ENCODE assay signal across 8 mouse cellular contexts in genomic region chr11:113747056-113747455, GRCm38 (mm10). TPM values are rescaled to one million over a fixed set of nuclear protein-coding genes. Genes with fewer than 3 reads are reported as not detected.
DNase-seq lines count a peak whose midpoint lies in the region; ATAC-seq lines count a peak whose summit lies in the region.
"Had no signal": no experiment of that assay in that cellular context is flagged by ENCODE, and none has a peak within 500 bp of the region (broad histone marks: within the 10 kb centered on the region; RNA-seq: fewer than 3 reads in every experiment).

No protein-coding gene starts in this region.

- peak overlapping the region; percentile 99; the same call in 1 of the 2 replicates for H3K27ac ChIP-seq in hindbrain, embryonic 10.5 days
- 0 out of 2 replicates have a peak overlapping the region, but pooled peaks have one; percentile 33 for H3K27ac ChIP-seq in limb, embryonic 13.5 days
- no peak overlapping the region for H3K27ac ChIP-seq in neural tube, embryonic 12.5 days

- ATAC-seq in limb, embryonic 13.5 days (ENCODE audit: low FRiP score, low read depth): no peak
- ATAC-seq in neural tube, embryonic 12.5 days (ENCODE audit: low FRiP score, low read depth): no peak
- no peak for ATAC-seq in inflammation-experienced regulatory T-cells, adult 6 months

- peaks cover 70% of the 10 kb centered on the region for H3K36me3 ChIP-seq in hindbrain, embryonic 10.5 days
- H3K36me3 ChIP-seq in limb, embryonic 13.5 days: peaks cover 45% of the 10 kb centered on the region
- H3K36me3 ChIP-seq in neural tube, embryonic 12.5 days: peaks cover 40% of the 10 kb centered on the region

- H3K4me3 ChIP-seq in hindbrain, embryonic 10.5 days: peak overlapping the region; percentile 96; the same call in 1 of the 2 replicates
- peak overlapping the region; percentile 20 for H3K4me3 ChIP-seq in limb, embryonic 13.5 days
- no peak overlapping the region for H3K4me3 ChIP-seq in neural tube, embryonic 12.5 days

- no peaks in the 10 kb centered on the region for H3K27me3 ChIP-seq in hindbrain, embryonic 10.5 days (ENCODE audit: insufficient read depth, poor library complexity, severe bottlenecking)
- no peaks in the 10 kb centered on the region for H3K27me3 ChIP-seq in limb, embryonic 13.5 days
- H3K27me3 ChIP-seq in neural tube, embryonic 12.5 days (replicated peaks): no peaks in the 10 kb centered on the region

- peak overlapping the region; percentile 93 for H3K4me2 ChIP-seq in limb, embryonic 13.5 days (replicated peaks)
- H3K4me2 ChIP-seq in neural tube, embryonic 12.5 days (replicated peaks): peak overlapping the region; percentile 74

- peak; percentile 59 for DNase-seq in adrenal gland, postnatal 14 days
- DNase-seq in embryo, embryonic 10 days (ENCODE audit: low spot score): peak; percentile 69
- DNase-seq in hindbrain, embryonic 10.5 days (ENCODE audit: low spot score): peak; percentile 47
- no peak for DNase-seq in B cell, adult 2 months

- 83% methylated on average over 16 of the region's 16 CpGs for WGBS in hindbrain, embryonic 10.5 days
- WGBS in limb, embryonic 13.5 days: 44% methylated on average over 16 of the region's 16 CpGs
- 74% methylated on average over 16 of the region's 16 CpGs for WGBS in neural tube, embryonic 12.5 days

- H3K4me1 ChIP-seq in hindbrain, embryonic 10.5 days (replicated peaks): peaks cover 59% of the 10 kb centered on the region
- peaks cover 38% of the 10 kb centered on the region for H3K4me1 ChIP-seq in limb, embryonic 13.5 days
- H3K4me1 ChIP-seq in neural tube, embryonic 12.5 days: peaks cover 48% of the 10 kb centered on the region

- peaks cover 8% of the 10 kb centered on the region; the same call in 1 of the 2 replicates for H3K9me3 ChIP-seq in hindbrain, embryonic 10.5 days
- peaks cover 4% of the 10 kb centered on the region; the same call in 1 of the 2 replicates for H3K9me3 ChIP-seq in limb, embryonic 13.5 days
- no peaks in the 10 kb centered on the region; the same call in 1 of the 2 replicates for H3K9me3 ChIP-seq in neural tube, embryonic 12.5 days

- peak overlapping the region; percentile 36; the same call in 1 of the 2 replicates for H3K9ac ChIP-seq in limb, embryonic 13.5 days
- no peak overlapping the region for H3K9ac ChIP-seq in neural tube, embryonic 12.5 days

RNA-seq across cellular contexts. Expression of gene Cdc42ep4, which starts 4.6 kb away (rescaled TPM):
- 76.8 and 82.7 TPM in 2 replicates for total RNA-seq in adrenal gland, postnatal 14 days (2021)
- polyA plus RNA-seq in hindbrain, embryonic 10.5 days (2016; fragmentation: Nextera tagmentation; extraction: Ambion mirVana): 114 and 120 TPM in 2 replicates
- 96.6 and 102 TPM in 2 replicates for polyA plus RNA-seq in limb, embryonic 13.5 days (2015; fragmentation: Nextera tagmentation; extraction: Ambion mirVana)
- polyA plus RNA-seq in neural tube, embryonic 12.5 days (2016; fragmentation: Nextera tagmentation; extraction: Ambion mirVana): 95.8 TPM in 2 replicates
- polyA plus RNA-seq in inflammation-experienced regulatory T-cells, adult 6 months (2017; shearing (Covaris generic)): 1 to 10 TPM; 1.2 to 2.9 (median 1.5) TPM

RNA-seq across cellular contexts. Expression of gene Cpsf4l, which starts 37.2 kb away (rescaled TPM):
- 1.5 and 2.5 TPM in 2 replicates for total RNA-seq in adrenal gland, postnatal 14 days (2021)
- polyA plus RNA-seq in hindbrain, embryonic 10.5 days (2016; fragmentation: Nextera tagmentation; extraction: Ambion mirVana): 0.47 and 1.1 TPM in 2 replicates
- 0.37 and 0.70 TPM in 2 replicates for polyA plus RNA-seq in limb, embryonic 13.5 days (2015; fragmentation: Nextera tagmentation; extraction: Ambion mirVana)
- 0.38 and 0.59 TPM in 2 replicates for polyA plus RNA-seq in neural tube, embryonic 12.5 days (2016; fragmentation: Nextera tagmentation; extraction: Ambion mirVana)
- polyA plus RNA-seq in inflammation-experienced regulatory T-cells, adult 6 months (2017; shearing (Covaris generic)): not detected
- total RNA-seq: gastrocnemius, postnatal 4 days had no signal

Comparison
In these comparisons a context has a peak if more than half of its experiments do, and no peak if none do; other contexts are left out.
1. DNase-seq: peak in adrenal gland, postnatal 14 days (single experiment), embryo, embryonic 10 days (single experiment) and hindbrain, embryonic 10.5 days (single experiment); none in B cell, adult 2 months (0 of 2).
2. RNA of gene Cdc42ep4, which starts 4.6 kb away (polyA plus RNA-seq): 114 to 120 TPM in hindbrain, embryonic 10.5 days, 96.6 to 102 TPM in limb, embryonic 13.5 days and 95.8 TPM in neural tube, embryonic 12.5 days; 1.2 to 2.9 TPM in inflammation-experienced regulatory T-cells, adult 6 months; every median in the first group is over 10 times any median in the second.